Comparison of ENCODE assay signal across 26 mouse cellular contexts in genomic region chr4:77710231-77710630, GRCm38 (mm10).
"Had no signal": no experiment of that assay in that cellular context is flagged by ENCODE, and none has a peak within 500 bp of the region (broad histone marks: within the 10 kb centered on the region; RNA-seq: fewer than 3 reads in every experiment).

No protein-coding gene starts in this region.

- H3K9ac ChIP-seq: heart, embryonic 13.5 days; heart, embryonic 15.5 days; hindbrain, embryonic 13.5 days; hindbrain, embryonic 15.5 days; kidney, embryonic 15.5 days; limb, embryonic 13.5 days; limb, embryonic 15.5 days; liver, embryonic 12.5 days; liver, embryonic 14.5 days had no signal

- H3K27ac ChIP-seq: heart, adult 2 months; heart, embryonic 13.5 days; heart, embryonic 15.5 days; hindbrain, embryonic 13.5 days; hindbrain, embryonic 15.5 days; hindbrain, postnatal 0 days; kidney, embryonic 15.5 days; kidney, postnatal 0 days; limb, embryonic 13.5 days; limb, embryonic 15.5 days; liver, embryonic 12.5 days; liver, embryonic 14.5 days had no signal

- H3K36me3 ChIP-seq: heart, embryonic 13.5 days; heart, embryonic 15.5 days; hindbrain, embryonic 13.5 days; hindbrain, embryonic 15.5 days; kidney, embryonic 15.5 days; limb, embryonic 13.5 days; limb, embryonic 15.5 days; liver, embryonic 12.5 days had no signal

- H3K27me3 ChIP-seq: heart, embryonic 13.5 days; heart, embryonic 15.5 days; hindbrain, embryonic 13.5 days; hindbrain, embryonic 15.5 days; kidney, embryonic 15.5 days; limb, embryonic 13.5 days; limb, embryonic 15.5 days; liver, embryonic 12.5 days had no signal

- H3K4me2 ChIP-seq: heart, embryonic 11.5 days; heart, embryonic 13.5 days; heart, embryonic 15.5 days; hindbrain, embryonic 13.5 days; hindbrain, embryonic 15.5 days; kidney, embryonic 15.5 days; limb, embryonic 13.5 days; limb, embryonic 15.5 days; liver, embryonic 12.5 days had no signal

- H3K4me3 ChIP-seq: heart, adult 2 months; heart, embryonic 13.5 days; heart, embryonic 15.5 days; hindbrain, embryonic 13.5 days; hindbrain, embryonic 15.5 days; kidney, embryonic 15.5 days; limb, embryonic 13.5 days; limb, embryonic 15.5 days; liver, embryonic 12.5 days had no signal

- DNase-seq: gastrocnemius, postnatal 14 days; gastrocnemius, postnatal 36 days; heart, adult 11 months; heart, adult 2 months; heart, postnatal 14 days; heart, postnatal 36 days; kidney, adult 11 months; kidney, adult 2 months; kidney, adult 9 months; kidney, postnatal 14 days; kidney, postnatal 36 days; layer of hippocampus, postnatal 36 days; left cerebral cortex, postnatal 4 days had no signal

- H3K4me1 ChIP-seq: heart, embryonic 13.5 days; heart, embryonic 15.5 days; hindbrain, embryonic 13.5 days; hindbrain, embryonic 15.5 days; kidney, embryonic 15.5 days; limb, embryonic 13.5 days; limb, embryonic 15.5 days; liver, embryonic 12.5 days had no signal

- H3K9me3 ChIP-seq: heart, embryonic 13.5 days; heart, embryonic 15.5 days; hindbrain, embryonic 13.5 days; hindbrain, embryonic 15.5 days; kidney, embryonic 15.5 days; limb, embryonic 13.5 days; limb, embryonic 15.5 days; liver, embryonic 12.5 days had no signal

- ATAC-seq: hindbrain, postnatal 0 days; intestine, embryonic 16.5 days; liver, embryonic 12.5 days had no signal
